Mouse (Mus musculus) midbrain, postnatal 0 days (tissue): ENCODE results near the gene Noxa1. TPM values are rescaled to one million over a fixed set of nuclear protein-coding genes. Genes with fewer than 3 reads are reported as not detected.

ENCODE experiments used
- ATAC-seq: fragments of 200-750 bp; cut with Nextera tagmentation; 2 replicates; pipeline ENCODE4 v1.8.0; 2017; ENCODE audit warnings: moderate number of reproducible peaks, mild to moderate bottlenecking, moderate TSS enrichment, moderate library complexity; ENCODE audit not compliant: low FRiP score
- DNase-seq: peaks from one replicate; pipeline ENCODE4 v3.0.0-alpha.2; 2015; ENCODE audit warnings: low spot score
- H3K27ac ChIP-seq: fragments of 300-500 bp; sonication (generic); 2 replicates; pipeline ENCODE4 v1.5.1; 2014; ENCODE audit warnings: low read depth, mild to moderate bottlenecking, low read length, mixed read lengths
- H3K27me3 ChIP-seq: fragments of 300-500 bp; sonication (generic); 2 replicates; pipeline ENCODE4 v1.6.1; 2014; ENCODE audit warnings: low read length, control low read depth, mixed read lengths; ENCODE audit not compliant: insufficient read depth
- H3K36me3 ChIP-seq: fragments of 300-500 bp; sonication (generic); 2 replicates; pipeline ENCODE4 v1.6.1; 2014; ENCODE audit warnings: low read length, control low read depth, mixed read lengths; ENCODE audit not compliant: insufficient read depth
- H3K4me1 ChIP-seq: fragments of 300-500 bp; sonication (generic); 2 replicates; pipeline ENCODE4 v1.6.1; 2014; ENCODE audit warnings: mild to moderate bottlenecking, control low read depth, antibody characterized with exemption, low read length, mixed read lengths; ENCODE audit not compliant: insufficient read depth
- H3K4me2 ChIP-seq: fragments of 300-500 bp; sonication (generic); 2 replicates; pipeline ENCODE4 v1.6.1; 2014; ENCODE audit warnings: low read depth, mild to moderate bottlenecking, low read length, mixed read lengths; ENCODE audit not compliant: poor library complexity, severe bottlenecking
- H3K4me3 ChIP-seq: fragments of 300-500 bp; sonication (generic); 2 replicates; pipeline ENCODE4 v1.5.1; 2014; ENCODE audit warnings: low read depth, mild to moderate bottlenecking, low read length, moderate library complexity
- H3K9ac ChIP-seq: fragments of 300-500 bp; sonication (generic); replicated peaks from 2 replicates; pipeline ENCODE4 v1.6.1; 2014; ENCODE audit warnings: mild to moderate bottlenecking, low read length, moderate library complexity, mixed read lengths; ENCODE audit not compliant: poor library complexity, severe bottlenecking
- H3K9me3 ChIP-seq: fragments of 300-500 bp; sonication (generic); 2 replicates; pipeline ENCODE4 v1.6.1; 2016; ENCODE audit warnings: low read length, control low read depth
- CTCF ChIP-seq: IDR thresholded peaks from 2 replicates; pipeline ENCODE4 v1.5.1; 2016; ENCODE audit warnings: antibody characterized with exemption, mild to moderate bottlenecking
- WGBS: fragments of 180-500 bp; shearing (Covaris S2); extraction: QIAGEN DNeasy Blood & Tissue Kit; methylation state at CpG from one replicate; pipeline ENCODE4 v1.1.7; 2014; 5-methylcytosine and 5-hydroxymethylcytosine counted together
- polyA plus RNA-seq: library from polyadenylated mRNA; unstranded; fragments of >200 nt; fragmentation: Nextera tagmentation; extraction: Ambion mirVana; gene quantifications from 2 replicates; pipeline ENCODE4 v1.2.1, GENCODE M21; 2015
- total RNA-seq: library from RNA; depleted of rRNA; stranded (reverse); fragments of >200 nt; gene quantifications from 2 replicates; pipeline ENCODE4 v1.2.3, GENCODE M21; 2014; rRNA removed

Gene Noxa1
- total RNA-seq (not detected in 2 replicates), polyA plus RNA-seq (not detected in 2 replicates)

GRCm38 (mm10) chr2:25095109-25095850 lies at the start of gene Noxa1:
Gene Noxa1 (minus strand): TSS chr2:25095149.
- Histone ChIP-seq H3K9ac (no peak within 1 kb of the TSS), H3K27ac (no peak within 1 kb of the TSS), H3K4me2 (no peak within 1 kb of the TSS), H3K27me3 (no peaks in the 10 kb centered on the region), H3K4me3 (no peak within 1 kb of the TSS), H3K4me1 (no peaks in the 10 kb centered on the region), H3K9me3 (no peaks in the 10 kb centered on the region), H3K36me3 (no peaks in the 10 kb centered on the region)
- TF ChIP-seq CTCF, result no peak
- ATAC-seq (no peak), DNase-seq (no peak)
- WGBS, result 55% methylated on average over 28 of the region's 28 CpGs

DNA sequence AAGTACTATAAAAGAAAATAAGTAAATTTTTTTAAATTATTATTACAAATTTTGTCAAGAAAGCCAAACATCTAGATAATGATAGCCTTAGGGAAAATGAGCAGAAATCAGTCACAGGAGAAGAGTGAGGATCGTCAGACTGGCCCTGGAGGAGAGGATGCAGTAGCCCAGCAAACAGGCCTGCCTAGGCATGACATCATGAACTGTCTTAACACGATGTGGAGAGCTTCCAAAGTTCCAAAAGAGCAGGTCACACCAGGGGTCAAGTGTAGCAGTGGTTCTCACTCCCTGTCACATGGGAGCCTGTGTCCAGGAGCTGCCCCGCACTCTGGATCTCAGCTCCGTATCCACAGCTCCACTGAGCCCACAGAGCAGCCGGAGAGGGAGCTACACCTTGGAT lies 47.0 kb upstream of the Noxa1 start:
- Histone ChIP-seq H3K4me3 (no peak overlapping the region), H3K27ac (no peak overlapping the region), H3K4me1 (no peaks in the 10 kb centered on the region), H3K9me3 (no peaks in the 10 kb centered on the region), H3K27me3 (no peaks in the 10 kb centered on the region), H3K9ac (no peak overlapping the region), H3K4me2 (no peak overlapping the region), H3K36me3 (no peaks in the 10 kb centered on the region)
- WGBS, result 87% methylated on average over 5 of the region's 5 CpGs
- no peak for ATAC-seq
- no peak for TF ChIP-seq CTCF
- no peak for DNase-seq

GRCm38 (mm10) chr2:25141185-25141584 lies 46.2 kb upstream of the Noxa1 start:
- WGBS, result 61% methylated on average over 4 of the region's 4 CpGs
- DNase-seq, result no peak
- TF ChIP-seq CTCF, result peak; percentile 48
- Histone ChIP-seq H3K4me3 (no peak overlapping the region), H3K27me3 (no peaks in the 10 kb centered on the region), H3K36me3 (no peaks in the 10 kb centered on the region), H3K9ac (no peak overlapping the region), H3K27ac (no peak overlapping the region), H3K9me3 (no peaks in the 10 kb centered on the region), H3K4me2 (no peak overlapping the region), H3K4me1 (no peaks in the 10 kb centered on the region)
- no peak for ATAC-seq

DNA sequence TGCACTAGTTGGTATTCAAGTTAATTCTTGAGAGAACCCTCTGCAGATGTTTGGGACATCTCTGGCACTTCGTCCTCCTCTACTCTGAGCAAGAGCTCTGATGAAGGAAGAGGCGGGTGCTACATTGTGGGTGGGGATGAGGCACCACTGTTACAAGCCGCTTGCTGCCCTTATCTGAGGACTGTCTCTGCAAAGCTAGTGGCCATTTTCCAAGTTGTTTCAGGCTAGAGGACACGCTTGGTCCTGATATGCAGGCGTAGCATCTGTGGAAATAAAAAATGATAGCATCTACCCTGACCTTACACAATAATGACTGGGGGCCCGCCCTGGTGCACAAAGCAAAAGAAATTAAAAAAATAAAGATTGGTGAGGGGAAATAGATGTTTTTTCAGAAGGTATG lies 42.9 kb upstream of the Noxa1 start:
- Histone ChIP-seq H3K36me3 (no peaks in the 10 kb centered on the region), H3K27me3 (no peaks in the 10 kb centered on the region), H3K9me3 (no peaks in the 10 kb centered on the region), H3K4me3 (no peak overlapping the region), H3K9ac (no peak overlapping the region), H3K4me1 (no peaks in the 10 kb centered on the region), H3K4me2 (no peak overlapping the region), H3K27ac (no peak overlapping the region)
- no peak for ATAC-seq
- no peak for DNase-seq
- TF ChIP-seq CTCF, result no peak
- 85% methylated on average over 6 of the region's 6 CpGs for WGBS

- H3K4me1 ChIP-seq, result no peaks in the 10 kb centered on the region
- no peak overlapping the region for H3K4me3 ChIP-seq
- DNase-seq, result no peak
- WGBS, result 70% methylated on average over 9 of the region's 9 CpGs
- H3K9ac ChIP-seq, result no peak overlapping the region
- no peak for ATAC-seq
- no peaks in the 10 kb centered on the region for H3K36me3 ChIP-seq
- no peaks in the 10 kb centered on the region for H3K9me3 ChIP-seq
- H3K27ac ChIP-seq, result no peak overlapping the region
- TF ChIP-seq CTCF, result no peak
- H3K4me2 ChIP-seq, result no peak overlapping the region
- H3K27me3 ChIP-seq, result no peaks in the 10 kb centered on the region
Observed at GRCm38 (mm10) chr2:25131601-25132000, 36.7 kb upstream of the Noxa1 start.

GRCm38 (mm10) chr2:25128072-25128471 lies 33.1 kb upstream of the Noxa1 start:
- Histone ChIP-seq H3K27ac (no peak overlapping the region), H3K9me3 (no peaks in the 10 kb centered on the region), H3K36me3 (no peaks in the 10 kb centered on the region), H3K4me1 (0 out of 2 replicates have a peak, but pooled peaks cover 4% of the 10 kb centered on the region), H3K4me2 (no peak overlapping the region), H3K9ac (no peak overlapping the region), H3K27me3 (no peaks in the 10 kb centered on the region), H3K4me3 (no peak overlapping the region)
- no peak for DNase-seq
- 67% methylated on average over 11 of the region's 11 CpGs for WGBS
- ATAC-seq, result no peak
- TF ChIP-seq CTCF, result no peak
